Mouse (Mus musculus) neural tube, embryonic 15.5 days (tissue): Measurements from ENCODE around the gene Gng7. TPM values are rescaled to one million over a fixed set of nuclear protein-coding genes. Genes with fewer than 3 reads are reported as not detected.

Experiments
- ATAC-seq: fragments of 200-750 bp; cut with Nextera tagmentation; 2 replicates; pipeline ENCODE4 v1.8.0; 2017; ENCODE audit warnings: mild to moderate bottlenecking, moderate TSS enrichment, moderate library complexity; ENCODE audit not compliant: low FRiP score
- H3K27ac ChIP-seq: fragments of 300-500 bp; sonication (generic); replicated peaks from 2 replicates; pipeline ENCODE4 v1.5.1; 2015; ENCODE audit warnings: mild to moderate bottlenecking, inconsistent platforms
- H3K27me3 ChIP-seq: fragments of 300-500 bp; sonication (generic); replicated peaks from 2 replicates; pipeline ENCODE4 v1.6.1; 2015; ENCODE audit warnings: inconsistent platforms
- H3K36me3 ChIP-seq: fragments of 300-500 bp; sonication (generic); 2 replicates; pipeline ENCODE4 v1.6.1; 2015; ENCODE audit warnings: inconsistent platforms
- H3K4me1 ChIP-seq: fragments of 300-500 bp; sonication (generic); 2 replicates; pipeline ENCODE4 v1.6.1; 2015; ENCODE audit warnings: inconsistent platforms
- H3K4me2 ChIP-seq: fragments of 300-500 bp; sonication (generic); 2 replicates; pipeline ENCODE4 v1.6.1; 2015; ENCODE audit warnings: inconsistent platforms, mild to moderate bottlenecking, moderate library complexity
- H3K4me3 ChIP-seq: fragments of 300-500 bp; sonication (generic); replicated peaks from 2 replicates; pipeline ENCODE4 v1.5.1; 2015; ENCODE audit warnings: mild to moderate bottlenecking, inconsistent platforms
- H3K9ac ChIP-seq: fragments of 300-500 bp; sonication (generic); replicated peaks from 2 replicates; pipeline ENCODE4 v1.6.1; 2015; ENCODE audit warnings: mild to moderate bottlenecking, inconsistent platforms
- H3K9me3 ChIP-seq: fragments of 300-500 bp; sonication (generic); replicated peaks from 2 replicates; pipeline ENCODE4 v1.6.1; 2016; ENCODE audit warnings: inconsistent platforms
- WGBS: fragments of 180-500 bp; shearing (Covaris S2); methylation state at CpG from one replicate; pipeline ENCODE4 v1.1.7; 2015; ENCODE audit warnings: mixed read lengths; 5-methylcytosine and 5-hydroxymethylcytosine counted together
- polyA plus RNA-seq: library from polyadenylated mRNA; unstranded; fragments of >200 nt; fragmentation: Nextera tagmentation; extraction: Ambion mirVana; gene quantifications from 2 replicates; pipeline ENCODE4 v1.2.1, GENCODE M21; 2015

Gng7 gene
- polyA plus RNA-seq, 1 experiment from 2014 or later = 24.9 TPM

DNA sequence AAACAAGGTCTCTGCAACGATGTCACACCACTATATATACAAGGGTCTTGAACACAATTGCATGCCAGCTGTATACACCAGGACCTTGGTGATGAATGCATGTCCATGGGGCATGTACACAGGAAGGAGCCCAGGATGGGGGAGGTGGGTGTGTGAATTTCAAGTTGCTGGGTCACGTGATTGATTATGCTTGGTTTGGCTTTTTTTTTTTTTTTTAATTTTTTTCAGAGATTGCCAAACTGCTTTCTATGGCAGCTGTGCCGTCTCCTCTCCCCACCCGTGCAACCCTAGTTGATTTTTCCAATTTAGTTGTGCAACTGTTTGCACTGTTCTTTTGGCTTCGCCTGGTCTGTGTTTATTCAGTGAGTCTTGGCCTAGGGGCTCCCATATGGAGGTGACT, 52.2 kb downstream of the Gng7 start:
- 82% methylated on average over 5 of the region's 5 CpGs for WGBS
- no peak for ATAC-seq
- Histone ChIP-seq H3K4me3 (no peak overlapping the region), H3K9ac (no peak overlapping the region), H3K4me1 (peaks cover 22% of the 10 kb centered on the region), H3K27ac (no peak overlapping the region), H3K36me3 (no peaks in the 10 kb centered on the region), H3K27me3 (peaks cover 4% of the 10 kb centered on the region; the same call in 1 of the 2 replicates), H3K9me3 (no peaks in the 10 kb centered on the region), H3K4me2 (no peak overlapping the region)

DNA sequence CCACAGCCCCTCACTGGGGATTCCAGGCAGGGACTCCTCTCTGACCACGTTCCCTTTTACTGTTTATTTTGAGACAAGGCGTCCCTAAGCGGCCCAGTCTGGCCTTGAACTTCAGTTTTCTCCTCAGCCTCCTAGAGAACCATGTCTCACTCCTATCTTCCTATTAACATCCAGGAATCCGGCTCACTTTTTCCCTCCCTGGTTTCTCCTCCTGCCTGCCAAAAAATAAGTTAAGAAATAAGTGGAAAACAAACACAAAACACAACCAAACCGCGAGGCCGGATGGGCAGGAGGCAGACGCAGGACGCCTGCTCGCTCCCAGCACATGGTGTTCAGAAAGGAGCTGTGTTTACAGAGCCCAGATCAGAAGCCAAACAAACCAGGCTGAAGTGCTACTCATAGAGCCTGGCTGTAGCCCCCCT, 52.7 kb downstream of the Gng7 start:
- 60% methylated on average over 10 of the region's 10 CpGs for WGBS
- Histone ChIP-seq H3K4me3 (no peak overlapping the region), H3K36me3 (no peaks in the 10 kb centered on the region), H3K4me2 (no peak overlapping the region), H3K9ac (no peak overlapping the region), H3K27me3 (peaks cover 4% of the 10 kb centered on the region; the same call in 1 of the 2 replicates), H3K4me1 (peaks cover 17% of the 10 kb centered on the region), H3K27ac (no peak overlapping the region), H3K9me3 (no peaks in the 10 kb centered on the region)
- no peak for ATAC-seq

DNA sequence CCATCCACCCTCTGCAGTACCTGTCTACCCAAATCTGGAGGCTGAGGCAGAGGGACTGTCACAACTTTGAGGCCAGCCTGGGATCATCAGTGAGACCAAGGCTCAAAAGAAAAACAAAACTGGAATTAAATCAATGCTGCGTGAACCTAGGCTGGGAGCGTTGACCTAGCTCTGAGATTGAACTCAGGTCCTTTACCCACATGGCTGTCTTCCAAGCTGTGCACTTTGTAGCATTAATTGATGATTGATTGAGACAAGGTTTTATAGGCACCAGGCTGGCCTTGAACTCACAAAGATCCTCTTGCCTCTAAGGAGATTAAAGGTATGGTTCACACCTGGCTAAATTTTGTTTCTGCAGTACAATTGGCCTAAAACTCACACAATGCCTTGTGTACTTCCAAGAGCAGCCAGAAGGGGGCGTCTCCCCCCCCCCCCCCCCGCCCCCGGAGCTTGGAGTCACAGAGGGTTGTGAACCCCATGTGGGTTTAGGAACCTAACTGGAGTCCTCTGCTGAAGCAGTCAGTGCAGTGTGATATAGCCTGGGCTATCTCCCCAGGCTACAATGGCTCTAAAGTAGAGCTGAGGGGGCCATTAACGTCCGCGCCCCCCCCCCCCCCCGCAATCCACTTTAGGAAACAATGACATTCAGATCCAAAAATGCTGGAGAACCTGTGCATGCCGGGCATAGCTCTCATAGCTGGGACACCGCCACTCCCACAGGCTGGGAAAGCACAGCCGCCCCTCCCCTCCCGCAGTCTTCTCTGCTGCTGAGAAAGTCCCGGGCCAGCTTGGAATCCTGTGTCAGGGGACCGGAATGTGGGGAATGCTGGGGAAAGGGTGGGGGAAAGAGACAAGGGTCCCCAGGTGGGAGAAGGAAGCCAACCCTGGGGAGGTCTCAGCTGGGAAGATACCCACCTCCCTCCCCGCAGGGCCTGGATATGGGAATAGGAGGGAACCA, 53.9 kb downstream of the Gng7 start:
- H3K27ac ChIP-seq = no peak overlapping the region
- WGBS = 16% methylated on average over 14 of the region's 16 CpGs
- H3K4me1 ChIP-seq = peaks cover 17% of the 10 kb centered on the region
- no peak for ATAC-seq
- no peak overlapping the region for H3K4me3 ChIP-seq
- H3K27me3 ChIP-seq = peaks cover 4% of the 10 kb centered on the region; the same call in 1 of the 2 replicates
- H3K36me3 ChIP-seq = no peaks in the 10 kb centered on the region
- H3K4me2 ChIP-seq = no peak overlapping the region
- no peak overlapping the region for H3K9ac ChIP-seq
- H3K9me3 ChIP-seq = no peaks in the 10 kb centered on the region

DNA sequence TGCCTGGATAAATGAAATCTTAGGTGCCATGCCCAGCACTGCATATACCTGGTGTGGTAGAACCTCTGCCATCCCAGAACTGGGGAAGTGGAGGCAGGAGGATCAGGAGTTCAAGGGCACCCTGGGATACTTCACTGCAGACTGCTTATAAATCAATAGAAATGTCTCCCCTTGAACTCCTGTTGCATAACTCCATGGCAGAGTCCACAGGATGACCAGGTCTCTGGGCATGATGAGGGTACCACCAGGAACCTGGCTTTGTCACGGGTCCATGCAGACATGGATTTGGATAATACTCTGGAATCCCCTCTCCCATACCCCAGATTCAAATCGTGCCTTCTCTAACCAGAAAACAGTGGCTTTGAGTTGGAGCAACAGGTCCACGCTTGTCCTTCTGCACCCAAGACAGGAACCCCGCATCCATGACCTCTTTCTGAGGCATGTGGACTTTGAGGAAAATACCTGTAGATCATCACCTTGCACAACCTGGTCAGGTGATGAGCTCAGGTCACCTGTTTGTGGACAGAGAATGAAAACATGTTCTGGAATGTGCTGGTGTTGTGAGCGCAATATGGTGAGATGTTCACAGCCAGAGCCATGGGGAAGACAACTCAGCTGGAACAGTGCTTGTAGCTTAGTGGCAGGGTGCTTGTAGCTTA, 55.6 kb downstream of the Gng7 start:
- no peaks in the 10 kb centered on the region for H3K9me3 ChIP-seq
- H3K27me3 ChIP-seq = peaks cover 4% of the 10 kb centered on the region; the same call in 1 of the 2 replicates
- no peak overlapping the region for H3K4me3 ChIP-seq
- H3K4me1 ChIP-seq = peaks cover 32% of the 10 kb centered on the region
- no peaks in the 10 kb centered on the region for H3K36me3 ChIP-seq
- H3K27ac ChIP-seq = no peak overlapping the region
- H3K4me2 ChIP-seq = no peak overlapping the region
- 90% methylated on average over 5 of the region's 5 CpGs for WGBS
- no peak overlapping the region for H3K9ac ChIP-seq
- ATAC-seq = no peak

DNA sequence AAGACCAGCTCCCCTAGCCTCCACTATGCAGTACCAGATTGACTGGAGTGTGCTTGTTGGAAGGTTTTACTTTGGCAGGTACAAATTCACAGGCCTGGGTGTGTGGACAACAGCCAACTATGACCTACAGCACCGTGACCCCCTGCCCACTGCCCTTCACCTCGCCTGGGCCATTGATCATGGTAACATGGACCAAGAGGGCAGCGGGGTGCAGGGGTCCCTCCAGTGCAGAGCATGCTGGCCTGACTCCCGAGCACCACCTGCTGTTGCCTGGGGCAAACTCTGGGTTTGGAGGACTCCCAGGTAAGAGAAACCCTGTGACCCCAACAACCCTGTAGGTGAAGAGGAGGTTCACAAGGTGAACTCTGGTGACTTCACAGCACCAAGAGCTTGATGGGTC, 57.0 kb downstream of the Gng7 start:
- no peak overlapping the region for H3K4me2 ChIP-seq
- no peaks in the 10 kb centered on the region for H3K36me3 ChIP-seq
- H3K4me1 ChIP-seq = peaks cover 24% of the 10 kb centered on the region; the same call in 1 of the 2 replicates
- no peak overlapping the region for H3K4me3 ChIP-seq
- WGBS = 62% methylated on average over 4 of the region's 4 CpGs
- no peaks in the 10 kb centered on the region for H3K9me3 ChIP-seq
- no peak overlapping the region for H3K9ac ChIP-seq
- H3K27me3 ChIP-seq = peaks cover 4% of the 10 kb centered on the region; the same call in 1 of the 2 replicates
- ATAC-seq = no peak
- H3K27ac ChIP-seq = no peak overlapping the region

DNA sequence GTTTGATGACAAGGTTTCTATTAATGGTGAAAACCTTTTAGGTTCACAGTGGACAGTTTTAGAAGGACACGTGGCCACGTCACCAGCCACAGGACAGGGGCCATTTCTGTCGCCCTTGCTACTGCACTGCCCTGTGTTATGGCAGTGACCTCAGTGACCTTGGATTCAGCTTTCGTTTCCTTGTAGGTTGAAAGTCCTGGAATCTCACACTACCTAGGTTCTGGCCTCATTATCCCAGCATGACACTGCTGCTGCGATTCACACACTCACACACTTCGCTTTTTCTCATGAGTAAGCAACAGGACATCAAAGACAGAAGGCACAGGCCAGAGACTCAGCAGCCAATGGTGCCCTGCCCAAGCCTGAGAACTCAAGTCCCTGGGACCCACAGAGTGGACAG, 57.8 kb downstream of the Gng7 start:
- H3K4me3 ChIP-seq = no peak overlapping the region
- peaks cover 24% of the 10 kb centered on the region; the same call in 1 of the 2 replicates for H3K4me1 ChIP-seq
- H3K27me3 ChIP-seq = peaks cover 4% of the 10 kb centered on the region; the same call in 1 of the 2 replicates
- no peaks in the 10 kb centered on the region for H3K9me3 ChIP-seq
- 81% methylated on average over 6 of the region's 6 CpGs for whole genome bisulfite sequencing
- H3K4me2 ChIP-seq = no peak overlapping the region
- no peaks in the 10 kb centered on the region for H3K36me3 ChIP-seq
- no peak for ATAC-seq
- no peak overlapping the region for H3K9ac ChIP-seq
- H3K27ac ChIP-seq = no peak overlapping the region

DNA sequence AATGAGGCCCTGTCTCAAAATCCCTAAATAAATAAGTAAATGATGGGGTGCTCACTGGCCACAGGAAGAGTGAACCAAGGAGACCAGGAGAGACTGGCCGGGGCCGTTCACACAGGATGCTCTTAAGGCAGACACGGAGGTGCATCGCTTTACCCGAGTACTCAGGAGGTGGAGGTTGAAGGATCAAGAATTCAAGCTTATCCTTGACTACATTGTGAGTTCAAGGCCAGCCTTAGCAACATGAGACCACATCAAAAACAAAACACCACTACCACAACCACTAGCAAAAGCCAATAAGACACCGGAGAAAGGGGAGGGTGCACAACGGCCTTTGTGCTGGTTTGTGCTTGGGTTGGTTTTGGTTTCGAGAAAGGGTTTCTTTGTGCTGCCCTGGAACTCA, 58.4 kb downstream of the Gng7 start:
- Histone ChIP-seq H3K9me3 (no peaks in the 10 kb centered on the region), H3K4me2 (no peak overlapping the region), H3K9ac (no peak overlapping the region), H3K4me1 (peaks cover 23% of the 10 kb centered on the region; the same call in 1 of the 2 replicates), H3K27me3 (peaks cover 4% of the 10 kb centered on the region; the same call in 1 of the 2 replicates), H3K4me3 (no peak overlapping the region), H3K27ac (no peak overlapping the region), H3K36me3 (no peaks in the 10 kb centered on the region)
- no peak for ATAC-seq
- WGBS = 90% methylated on average over 8 of the region's 8 CpGs

DNA sequence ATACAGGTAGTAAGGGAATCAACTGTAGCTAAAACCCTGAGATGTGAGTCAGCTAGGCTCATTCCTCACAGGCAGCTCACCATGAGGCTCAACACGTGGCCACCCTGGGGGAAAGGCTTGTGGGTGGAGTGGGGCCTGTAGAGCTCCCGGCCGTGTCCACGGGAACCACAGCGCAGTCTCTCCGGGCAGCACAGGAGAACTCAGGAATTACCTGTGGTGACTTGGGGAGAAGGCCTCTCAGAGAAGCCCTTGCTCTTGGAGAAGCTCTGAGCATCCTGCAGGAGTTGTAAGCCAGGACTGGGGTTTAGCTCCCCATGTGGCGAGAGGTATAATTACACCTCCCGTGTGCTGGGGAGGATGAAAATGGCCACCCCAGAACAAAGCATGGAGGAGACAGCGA, 59.2 kb downstream of the Gng7 start:
- Histone ChIP-seq H3K36me3 (no peaks in the 10 kb centered on the region), H3K4me1 (peaks cover 17% of the 10 kb centered on the region; the same call in 1 of the 2 replicates), H3K4me2 (no peak overlapping the region), H3K9me3 (no peaks in the 10 kb centered on the region), H3K4me3 (no peak overlapping the region), H3K27me3 (peaks cover 3% of the 10 kb centered on the region; the same call in 1 of the 2 replicates), H3K27ac (no peak overlapping the region), H3K9ac (no peak overlapping the region)
- ATAC-seq = no peak
- 30% methylated on average over 9 of the region's 9 CpGs for WGBS

DNA sequence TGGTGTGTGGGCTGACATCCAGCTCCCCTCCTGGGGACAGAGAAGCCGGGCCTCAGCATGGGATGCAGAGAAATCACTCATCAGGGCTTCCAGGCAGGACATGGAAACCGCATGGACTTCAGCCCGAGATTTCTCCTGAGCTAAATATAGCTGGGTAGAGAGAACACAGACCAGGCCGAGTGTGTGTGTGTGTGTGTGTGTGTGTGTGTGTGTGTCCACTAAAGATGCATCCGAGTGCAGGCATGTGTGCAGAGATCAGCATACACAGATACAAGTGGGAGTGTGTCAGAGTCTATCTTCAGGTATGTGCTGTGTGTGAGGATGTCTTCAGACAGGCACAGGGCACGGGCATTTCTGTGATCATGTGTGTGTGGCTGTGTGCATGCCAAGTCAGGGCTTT, 59.9 kb downstream of the Gng7 start:
- H3K36me3 ChIP-seq = no peaks in the 10 kb centered on the region
- ATAC-seq = no peak
- H3K4me3 ChIP-seq = no peak overlapping the region
- no peaks in the 10 kb centered on the region for H3K9me3 ChIP-seq
- no peak overlapping the region for H3K9ac ChIP-seq
- no peaks in the 10 kb centered on the region; the same call in 1 of the 2 replicates for H3K27me3 ChIP-seq
- H3K27ac ChIP-seq = no peak overlapping the region
- 73% methylated on average over 6 of the region's 6 CpGs for WGBS
- peaks cover 17% of the 10 kb centered on the region; the same call in 1 of the 2 replicates for H3K4me1 ChIP-seq
- H3K4me2 ChIP-seq = no peak overlapping the region

DNA sequence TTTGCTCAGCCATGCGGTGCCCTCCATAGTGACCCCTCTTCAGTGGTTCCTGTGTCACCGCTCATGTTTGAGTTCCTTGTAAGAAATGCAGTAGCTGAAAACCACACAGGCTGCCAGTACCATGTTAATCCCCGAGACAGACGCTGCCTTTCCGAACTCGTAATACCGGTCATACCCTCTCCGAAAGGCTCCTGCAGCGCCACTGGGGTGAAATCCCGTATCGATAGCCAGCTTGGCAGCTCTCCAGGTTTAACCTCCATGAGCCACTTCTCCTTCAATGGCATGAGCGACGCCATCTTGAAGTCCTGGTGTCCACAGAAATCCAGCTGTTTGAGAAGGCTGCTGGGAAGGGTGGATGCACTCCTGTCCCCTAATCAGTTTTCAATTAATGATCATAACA, 60.3 kb downstream of the Gng7 start:
- no peak overlapping the region for H3K4me3 ChIP-seq
- H3K4me2 ChIP-seq = no peak overlapping the region
- no peak overlapping the region for H3K27ac ChIP-seq
- 75% methylated on average over 13 of the region's 13 CpGs for WGBS
- no peak for ATAC-seq
- H3K9me3 ChIP-seq = no peaks in the 10 kb centered on the region
- no peaks in the 10 kb centered on the region for H3K36me3 ChIP-seq
- H3K9ac ChIP-seq = no peak overlapping the region
- H3K27me3 ChIP-seq = no peaks in the 10 kb centered on the region
- H3K4me1 ChIP-seq = peaks cover 17% of the 10 kb centered on the region; the same call in 1 of the 2 replicates

DNA sequence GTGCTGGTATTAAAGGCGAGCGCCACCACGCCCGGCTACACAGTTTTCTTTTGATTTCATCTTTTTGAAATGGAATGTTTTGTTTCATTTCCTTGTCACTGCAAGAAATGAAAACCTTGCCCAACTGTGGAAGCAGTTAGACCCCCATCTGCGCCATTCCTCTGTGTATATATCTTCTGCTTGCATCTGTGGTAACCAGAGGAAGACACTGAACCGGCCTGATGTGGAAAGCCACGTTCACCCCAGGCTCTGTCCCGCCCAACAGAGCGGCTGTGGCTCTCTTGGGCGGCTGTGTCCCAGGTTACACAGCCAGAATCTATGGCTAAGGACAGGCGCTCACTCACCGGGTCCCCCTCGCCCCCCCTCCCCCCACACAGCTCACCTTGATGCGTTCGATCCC, 62.3 kb downstream of the Gng7 start:
- H3K27ac ChIP-seq = no peak overlapping the region
- no peaks in the 10 kb centered on the region for H3K36me3 ChIP-seq
- H3K4me3 ChIP-seq = no peak overlapping the region
- ATAC-seq = no peak
- H3K4me2 ChIP-seq = no peak overlapping the region
- no peak overlapping the region for H3K9ac ChIP-seq
- H3K27me3 ChIP-seq = no peaks in the 10 kb centered on the region
- no peaks in the 10 kb centered on the region for H3K9me3 ChIP-seq
- WGBS = 77% methylated on average over 15 of the region's 15 CpGs
- peaks cover 21% of the 10 kb centered on the region; the same call in 1 of the 2 replicates for H3K4me1 ChIP-seq
